Mouse (Mus musculus): ENCODE measurements around the gene Mtf1.

GRCm38 (mm10) chr4:124850933-124851658 lies 49.2 kb downstream of the Mtf1 start, which contains the start of gene 1110065P20Rik:
- TF ChIP-seq POLR2A (IDR thresholded peaks at IDR 0.05; ENCODE audit: low read depth, low read length): peak; percentile 9
- no peak for TF ChIP-seq CTCF (conservative IDR thresholded peaks at IDR 0.05; ENCODE audit: insufficient read depth, insufficient read length, low read depth, low read length)
